Comparison of ENCODE assay signal across 8 mouse cellular contexts in genomic region chr1:133129471-133130221, GRCm38 (mm10). TPM values are rescaled to one million over a fixed set of nuclear protein-coding genes. Genes with fewer than 3 reads are reported as not detected.
A peak's percentile ranks its signal among the peaks of the same experiment; 100 is the strongest.
DNase-seq lines count a peak whose midpoint lies in the region; ATAC-seq lines count a peak whose summit lies in the region.

No protein-coding gene starts in this region.

- WGBS in kidney, embryonic 14.5 days: 39% methylated on average over 16 of the region's 16 CpGs
- 7% methylated on average over 16 of the region's 16 CpGs for WGBS in forebrain, embryonic 14.5 days
- WGBS in liver, embryonic 15.5 days (ENCODE audit: insufficient replicate concordance): 37% methylated on average over 16 of the region's 16 CpGs
- 41% methylated on average over 16 of the region's 16 CpGs for WGBS in stomach, embryonic 15.5 days

- H3K4me1 ChIP-seq in kidney, embryonic 14.5 days (ENCODE audit: control insufficient read depth, insufficient read depth, low read length): peaks cover 14% of the 10 kb centered on the region; the same call in 1 of the 2 replicates
- peaks cover 32% of the 10 kb centered on the region for H3K4me1 ChIP-seq in forebrain, embryonic 14.5 days (ENCODE audit: control insufficient read depth, insufficient read depth, low read length)
- peaks cover 26% of the 10 kb centered on the region for H3K4me1 ChIP-seq in liver, embryonic 15.5 days (replicated peaks)
- H3K4me1 ChIP-seq in stomach, embryonic 15.5 days: peaks cover 7% of the 10 kb centered on the region; the same call in 1 of the 2 replicates

- no peak for ATAC-seq in kidney, embryonic 14.5 days (ENCODE audit: low FRiP score, low TSS enrichment)
- ATAC-seq in forebrain, embryonic 14.5 days: no peak
- ATAC-seq in liver, embryonic 15.5 days (ENCODE audit: insufficient read depth): no peak
- no peak for ATAC-seq in stomach, embryonic 15.5 days (ENCODE audit: insufficient read depth, low FRiP score, low read depth)

- H3K36me3 ChIP-seq in kidney, embryonic 14.5 days (ENCODE audit: control insufficient read depth, insufficient read depth, low read length): peaks cover 4% of the 10 kb centered on the region; the same call in 1 of the 2 replicates
- H3K36me3 ChIP-seq in forebrain, embryonic 14.5 days (ENCODE audit: control insufficient read depth, insufficient read depth, low read length): peaks cover 12% of the 10 kb centered on the region
- H3K36me3 ChIP-seq in liver, embryonic 15.5 days (replicated peaks): peaks cover 23% of the 10 kb centered on the region
- H3K36me3 ChIP-seq in stomach, embryonic 15.5 days: no peaks in the 10 kb centered on the region

- no peak overlapping the region for H3K4me2 ChIP-seq in kidney, embryonic 14.5 days (replicated peaks; ENCODE audit: low read depth, low read length)
- H3K4me2 ChIP-seq in forebrain, embryonic 14.5 days (ENCODE audit: low read length): peak overlapping the region; percentile 25; the same call in 1 of the 2 replicates
- H3K4me2 ChIP-seq in liver, embryonic 15.5 days: peak overlapping the region; percentile 80
- H3K4me2 ChIP-seq in stomach, embryonic 15.5 days: peak overlapping the region; percentile 91; the same call in 1 of the 2 replicates

- H3K9ac ChIP-seq in kidney, embryonic 14.5 days (ENCODE audit: low read depth, low read length): no peak overlapping the region; the same call in 1 of the 2 replicates
- H3K9ac ChIP-seq in forebrain, embryonic 14.5 days (ENCODE audit: low read length): peak overlapping the region; percentile 30; the same call in 1 of the 2 replicates
- peak overlapping the region; percentile 61 for H3K9ac ChIP-seq in liver, embryonic 15.5 days
- H3K9ac ChIP-seq in stomach, embryonic 15.5 days: no peak overlapping the region

- H3K4me3 ChIP-seq in kidney, embryonic 14.5 days (ENCODE audit: low read length): no peak overlapping the region
- H3K4me3 ChIP-seq in forebrain, embryonic 14.5 days (ENCODE audit: low read depth, low read length): no peak overlapping the region
- H3K4me3 ChIP-seq in liver, embryonic 15.5 days (replicated peaks): peak overlapping the region; percentile 95
- H3K4me3 ChIP-seq in stomach, embryonic 15.5 days (replicated peaks): 0 out of 2 replicates have a peak overlapping the region, but pooled peaks have one; percentile 0

- DNase-seq in kidney, adult 18-20 months: no peak
- DNase-seq in ZHBTc4 (ENCODE audit: low read depth, low spot score): peak; percentile 56
- DNase-seq in forebrain, embryonic 14.5 days (ENCODE audit: low spot score): peak; percentile 23
- no peak for DNase-seq in thymus, postnatal 14 days
- DNase-seq in urinary bladder, postnatal 10 days (ENCODE audit: low spot score): no peak

- H3K27me3 ChIP-seq in kidney, embryonic 14.5 days (ENCODE audit: control insufficient read depth, insufficient read depth, low read length): no peaks in the 10 kb centered on the region
- H3K27me3 ChIP-seq in forebrain, embryonic 14.5 days (replicated peaks; ENCODE audit: control insufficient read depth, insufficient read depth, low read length): no peaks in the 10 kb centered on the region
- no peaks in the 10 kb centered on the region for H3K27me3 ChIP-seq in liver, embryonic 15.5 days
- H3K27me3 ChIP-seq in stomach, embryonic 15.5 days (replicated peaks): no peaks in the 10 kb centered on the region

- no peaks in the 10 kb centered on the region for H3K9me3 ChIP-seq in kidney, embryonic 14.5 days (ENCODE audit: control insufficient read depth, low read length)
- no peaks in the 10 kb centered on the region for H3K9me3 ChIP-seq in forebrain, embryonic 14.5 days (replicated peaks; ENCODE audit: control insufficient read depth, low read length)
- H3K9me3 ChIP-seq in liver, embryonic 15.5 days (replicated peaks): no peaks in the 10 kb centered on the region
- no peaks in the 10 kb centered on the region for H3K9me3 ChIP-seq in stomach, embryonic 15.5 days

- H3K27ac ChIP-seq in kidney, embryonic 14.5 days (ENCODE audit: low read depth, low read length): peak overlapping the region; percentile 83; the same call in 1 of the 2 replicates
- peak overlapping the region; percentile 22; the same call in 1 of the 2 replicates for H3K27ac ChIP-seq in forebrain, embryonic 14.5 days (ENCODE audit: low read depth, low read length)
- peak overlapping the region; percentile 95 for H3K27ac ChIP-seq in liver, embryonic 15.5 days (replicated peaks)
- peak overlapping the region; percentile 97 for H3K27ac ChIP-seq in stomach, embryonic 15.5 days

RNA-seq across cellular contexts. Expression of gene Ppp1r15b, which starts 1.3 kb away (rescaled TPM):
- 17.9 and 49.4 TPM in 2 replicates for polyA plus RNA-seq in kidney, embryonic 14.5 days (2014; fragmentation: Nextera tagmentation; extraction: Ambion mirVana)
- polyA plus RNA-seq in forebrain, embryonic 14.5 days (2014; fragmentation: Nextera tagmentation; extraction: Ambion mirVana): 26.6 and 31.6 TPM in 2 replicates
- polyA plus RNA-seq in liver, embryonic 15.5 days (2015; fragmentation: Nextera tagmentation; extraction: Ambion mirVana): 39.1 and 45.5 TPM in 2 replicates
- 39.3 and 47.8 TPM in 2 replicates for polyA plus RNA-seq in stomach, embryonic 15.5 days (2015; fragmentation: Nextera tagmentation; extraction: Ambion mirVana)

RNA-seq across cellular contexts. Expression of gene Plekha6, which starts 34.4 kb away (rescaled TPM):
- polyA plus RNA-seq in kidney, embryonic 14.5 days (2014; fragmentation: Nextera tagmentation; extraction: Ambion mirVana): 3.3 and 6.1 TPM in 2 replicates
- polyA plus RNA-seq in forebrain, embryonic 14.5 days (2014; fragmentation: Nextera tagmentation; extraction: Ambion mirVana): 7.3 and 9.7 TPM in 2 replicates
- 2.2 and 2.5 TPM in 2 replicates for polyA plus RNA-seq in liver, embryonic 15.5 days (2015; fragmentation: Nextera tagmentation; extraction: Ambion mirVana)
- 16.5 and 17.4 TPM in 2 replicates for polyA plus RNA-seq in stomach, embryonic 15.5 days (2015; fragmentation: Nextera tagmentation; extraction: Ambion mirVana)

Comparison
In these comparisons a context has a peak if more than half of its experiments do, and no peak if none do; other contexts are left out.
1. H3K27ac ChIP-seq: peak in every context shown above with its lines; median percentile 97 in stomach, embryonic 15.5 days; 95 in liver, embryonic 15.5 days; 83 in kidney, embryonic 14.5 days; 22 in forebrain, embryonic 14.5 days.
2. H3K4me3 ChIP-seq: peak in liver, embryonic 15.5 days (single experiment) and stomach, embryonic 15.5 days (single experiment); none in kidney, embryonic 14.5 days (single experiment) and forebrain, embryonic 14.5 days (single experiment).
3. H3K9ac ChIP-seq: peak in forebrain, embryonic 14.5 days (single experiment) and liver, embryonic 15.5 days (single experiment); none in kidney, embryonic 14.5 days (single experiment) and stomach, embryonic 15.5 days (single experiment).
4. DNase-seq: peak in ZHBTc4 (single experiment) and forebrain, embryonic 14.5 days (single experiment); none in kidney, adult 18-20 months (single experiment), thymus, postnatal 14 days (single experiment) and urinary bladder, postnatal 10 days (single experiment).